Mouse (Mus musculus): Measurements from ENCODE around the gene Wipi2. TPM values are rescaled to one million over a fixed set of nuclear protein-coding genes. Genes with fewer than 3 reads are reported as not detected.

Wipi2 gene
- polyA plus RNA-seq, 1 experiment from 2014 or later = 43.9 TPM

- WGBS = 88% methylated on average over 12 of the region's 12 CpGs
- Histone ChIP-seq H3K27me3 (ENCODE audit: control insufficient read depth, insufficient read depth, low read depth, low read length) (no peaks in the 10 kb centered on the region), H3K4me2 (ENCODE audit: low read length) (no peak overlapping the region)
These were observed 22.2 kb upstream of the Wipi2 start for GRCm38 (mm10) chr5:142605288-142605687.

GRCm38 (mm10) chr5:142608259-142608988, 19.1 kb upstream of the Wipi2 start, which contains the start of gene Mmd2:
Mmd2 (minus strand) TSS chr5:142608800.
- 2% methylated on average over 35 of the region's 42 CpGs for WGBS
- Histone ChIP-seq H3K4me3 (ENCODE audit: low read depth, low read length) (peak within 1 kb of the TSS; percentile 62), H3K9me3 (replicated peaks; ENCODE audit: control insufficient read depth, low read length, poor library complexity, severe bottlenecking) (no peaks in the 10 kb centered on the region), H3K4me2 (ENCODE audit: low read length) (peak within 1 kb of the TSS; percentile 82), H3K27ac (ENCODE audit: low read length) (peak within 1 kb of the TSS; percentile 69), H3K27me3 (ENCODE audit: control insufficient read depth, insufficient read depth, low read depth, low read length) (no peaks in the 10 kb centered on the region), H3K9ac (ENCODE audit: low read depth, low read length) (peak within 1 kb of the TSS; percentile 73), H3K4me1 (ENCODE audit: control insufficient read depth, insufficient read depth, low read length) (no peaks in the 10 kb centered on the region; the same call in none of the 2 replicates), H3K36me3 (ENCODE audit: control insufficient read depth, insufficient read depth, low read length) (no peaks in the 10 kb centered on the region)
- ATAC-seq = peak; percentile 85

More at GRCm38 (mm10) chr5:142605288-142605687, 22.2 kb upstream of the Wipi2 start:
- Histone ChIP-seq H3K9ac (ENCODE audit: low read depth, low read length) (no peak overlapping the region), H3K36me3 (ENCODE audit: control insufficient read depth, insufficient read depth, low read length) (no peaks in the 10 kb centered on the region), H3K9me3 (replicated peaks; ENCODE audit: control insufficient read depth, low read length, poor library complexity, severe bottlenecking) (no peaks in the 10 kb centered on the region), H3K27ac (ENCODE audit: low read length) (no peak overlapping the region), H3K4me3 (ENCODE audit: low read depth, low read length) (no peak overlapping the region), H3K4me1 (ENCODE audit: control insufficient read depth, insufficient read depth, low read length) (no peaks in the 10 kb centered on the region; the same call in 1 of the 2 replicates)
- no peak for ATAC-seq

- H3K4me3 ChIP-seq (ENCODE audit: low read depth, low read length) = peak overlapping the region; percentile 62
- H3K4me2 ChIP-seq (ENCODE audit: low read length) = peak overlapping the region; percentile 82
- no peaks in the 10 kb centered on the region for H3K36me3 ChIP-seq (ENCODE audit: control insufficient read depth, insufficient read depth, low read length)
- peak overlapping the region; percentile 69; the same call in 1 of the 2 replicates for H3K27ac ChIP-seq (ENCODE audit: low read length)
- WGBS = 3% methylated on average over 4 of the region's 4 CpGs
- H3K4me1 ChIP-seq (ENCODE audit: control insufficient read depth, insufficient read depth, low read length) = no peaks in the 10 kb centered on the region; the same call in none of the 2 replicates
- H3K9ac ChIP-seq (ENCODE audit: low read depth, low read length) = peak overlapping the region; percentile 73
- no peak for ATAC-seq
- H3K9me3 ChIP-seq (replicated peaks; ENCODE audit: control insufficient read depth, low read length, poor library complexity, severe bottlenecking) = no peaks in the 10 kb centered on the region
- H3K27me3 ChIP-seq (ENCODE audit: control insufficient read depth, insufficient read depth, low read depth, low read length) = no peaks in the 10 kb centered on the region
These were observed 18.5 kb upstream of the Wipi2 start for GRCm38 (mm10) chr5:142608989-142609325.

- Histone ChIP-seq H3K9me3 (replicated peaks; ENCODE audit: control insufficient read depth, low read length, poor library complexity, severe bottlenecking) (no peaks in the 10 kb centered on the region), H3K4me2 (ENCODE audit: low read length) (no peak overlapping the region), H3K4me1 (ENCODE audit: control insufficient read depth, insufficient read depth, low read length) (no peaks in the 10 kb centered on the region; the same call in none of the 2 replicates), H3K9ac (ENCODE audit: low read depth, low read length) (no peak overlapping the region), H3K36me3 (ENCODE audit: control insufficient read depth, insufficient read depth, low read length) (no peaks in the 10 kb centered on the region), H3K27me3 (ENCODE audit: control insufficient read depth, insufficient read depth, low read depth, low read length) (no peaks in the 10 kb centered on the region), H3K4me3 (ENCODE audit: low read depth, low read length) (no peak overlapping the region), H3K27ac (ENCODE audit: low read length) (no peak overlapping the region)
- ATAC-seq = no peak
- WGBS = 91% methylated on average over 4 of the region's 4 CpGs
These were observed 17.1 kb upstream of the Wipi2 start for GRCm38 (mm10) chr5:142610362-142610761.

GRCm38 (mm10) chr5:142614513-142614912, 13.0 kb upstream of the Wipi2 start:
- H3K4me2 ChIP-seq (ENCODE audit: low read length) = no peak overlapping the region
- no peak overlapping the region for H3K4me3 ChIP-seq (ENCODE audit: low read depth, low read length)
- ATAC-seq = no peak
- no peak overlapping the region for H3K27ac ChIP-seq (ENCODE audit: low read length)
- H3K36me3 ChIP-seq (ENCODE audit: control insufficient read depth, insufficient read depth, low read length) = no peaks in the 10 kb centered on the region
- WGBS = 60% methylated on average over 3 of the region's 3 CpGs
- no peak overlapping the region for H3K9ac ChIP-seq (ENCODE audit: low read depth, low read length)
- no peaks in the 10 kb centered on the region for H3K9me3 ChIP-seq (replicated peaks; ENCODE audit: control insufficient read depth, low read length, poor library complexity, severe bottlenecking)
- no peaks in the 10 kb centered on the region; the same call in 1 of the 2 replicates for H3K4me1 ChIP-seq (ENCODE audit: control insufficient read depth, insufficient read depth, low read length)
- H3K27me3 ChIP-seq (ENCODE audit: control insufficient read depth, insufficient read depth, low read depth, low read length) = no peaks in the 10 kb centered on the region

- Histone ChIP-seq H3K27me3 (ENCODE audit: control insufficient read depth, insufficient read depth, low read depth, low read length) (no peaks in the 10 kb centered on the region), H3K36me3 (ENCODE audit: control insufficient read depth, insufficient read depth, low read length) (no peaks in the 10 kb centered on the region), H3K9ac (ENCODE audit: low read depth, low read length) (no peak overlapping the region), H3K4me2 (ENCODE audit: low read length) (no peak overlapping the region), H3K27ac (ENCODE audit: low read length) (no peak overlapping the region), H3K4me1 (ENCODE audit: control insufficient read depth, insufficient read depth, low read length) (no peaks in the 10 kb centered on the region; the same call in 1 of the 2 replicates), H3K4me3 (ENCODE audit: low read depth, low read length) (no peak overlapping the region), H3K9me3 (replicated peaks; ENCODE audit: control insufficient read depth, low read length, poor library complexity, severe bottlenecking) (no peaks in the 10 kb centered on the region)
- WGBS = 82% methylated on average over 4 of the region's 4 CpGs
- ATAC-seq = no peak
These were observed 11.9 kb upstream of the Wipi2 start for GRCm38 (mm10) chr5:142615638-142616037.

GRCm38 (mm10) chr5:142616326-142616725, 11.2 kb upstream of the Wipi2 start:
- Histone ChIP-seq H3K27ac (ENCODE audit: low read length) (no peak overlapping the region), H3K4me1 (ENCODE audit: control insufficient read depth, insufficient read depth, low read length) (no peaks in the 10 kb centered on the region; the same call in 1 of the 2 replicates), H3K9ac (ENCODE audit: low read depth, low read length) (no peak overlapping the region), H3K36me3 (ENCODE audit: control insufficient read depth, insufficient read depth, low read length) (no peaks in the 10 kb centered on the region), H3K4me3 (ENCODE audit: low read depth, low read length) (no peak overlapping the region), H3K27me3 (ENCODE audit: control insufficient read depth, insufficient read depth, low read depth, low read length) (no peaks in the 10 kb centered on the region), H3K9me3 (replicated peaks; ENCODE audit: control insufficient read depth, low read length, poor library complexity, severe bottlenecking) (no peaks in the 10 kb centered on the region), H3K4me2 (ENCODE audit: low read length) (no peak overlapping the region)
- no peak for ATAC-seq
- WGBS = 85% methylated on average over 6 of the region's 6 CpGs

- 31% methylated on average over 5 of the region's 5 CpGs for WGBS
- H3K4me3 ChIP-seq (ENCODE audit: low read depth, low read length) = no peak overlapping the region
- no peak overlapping the region for H3K27ac ChIP-seq (ENCODE audit: low read length)
- no peaks in the 10 kb centered on the region for H3K9me3 ChIP-seq (replicated peaks; ENCODE audit: control insufficient read depth, low read length, poor library complexity, severe bottlenecking)
- H3K4me1 ChIP-seq (ENCODE audit: control insufficient read depth, insufficient read depth, low read length) = no peaks in the 10 kb centered on the region
- H3K36me3 ChIP-seq (ENCODE audit: control insufficient read depth, insufficient read depth, low read length) = no peaks in the 10 kb centered on the region
- H3K27me3 ChIP-seq (ENCODE audit: control insufficient read depth, insufficient read depth, low read depth, low read length) = no peaks in the 10 kb centered on the region
- H3K4me2 ChIP-seq (ENCODE audit: low read length) = no peak overlapping the region
- peak; percentile 51 for ATAC-seq
- H3K9ac ChIP-seq (ENCODE audit: low read depth, low read length) = no peak overlapping the region
These were observed 7.6 kb upstream of the Wipi2 start for GRCm38 (mm10) chr5:142619866-142620265.

- H3K27me3 ChIP-seq (ENCODE audit: control insufficient read depth, insufficient read depth, low read depth, low read length) = no peaks in the 10 kb centered on the region
- whole genome bisulfite sequencing = 64% methylated on average over 2 of the region's 2 CpGs
- no peak overlapping the region for H3K9ac ChIP-seq (ENCODE audit: low read depth, low read length)
- no peak for ATAC-seq
- H3K4me2 ChIP-seq (ENCODE audit: low read length) = no peak overlapping the region
- no peak overlapping the region for H3K27ac ChIP-seq (ENCODE audit: low read length)
- no peaks in the 10 kb centered on the region for H3K9me3 ChIP-seq (replicated peaks; ENCODE audit: control insufficient read depth, low read length, poor library complexity, severe bottlenecking)
- H3K4me3 ChIP-seq (ENCODE audit: low read depth, low read length) = no peak overlapping the region
- no peaks in the 10 kb centered on the region for H3K36me3 ChIP-seq (ENCODE audit: control insufficient read depth, insufficient read depth, low read length)
- H3K4me1 ChIP-seq (ENCODE audit: control insufficient read depth, insufficient read depth, low read length) = no peaks in the 10 kb centered on the region
These were observed 6.1 kb upstream of the Wipi2 start for GRCm38 (mm10) chr5:142621421-142621820.

Data from midbrain, embryonic 16.5 days (tissue).